Mouse (Mus musculus) ES-CJ7 (cell line): ENCODE measurements around the gene Tpt1.
A peak's percentile ranks its signal among the peaks of the same experiment; 100 is the strongest.
"Not testable (repeated sequence)": the region's sequence is repeated elsewhere in the genome, so short reads cannot be mapped to it uniquely, and the experiment has no call there.

ENCODE experiments used
- DNase-seq: peaks from one replicate; pipeline ENCODE4 v3.0.0; 2011; ENCODE audit warnings: low read depth, low spot score

Tpt1 gene

DNA sequence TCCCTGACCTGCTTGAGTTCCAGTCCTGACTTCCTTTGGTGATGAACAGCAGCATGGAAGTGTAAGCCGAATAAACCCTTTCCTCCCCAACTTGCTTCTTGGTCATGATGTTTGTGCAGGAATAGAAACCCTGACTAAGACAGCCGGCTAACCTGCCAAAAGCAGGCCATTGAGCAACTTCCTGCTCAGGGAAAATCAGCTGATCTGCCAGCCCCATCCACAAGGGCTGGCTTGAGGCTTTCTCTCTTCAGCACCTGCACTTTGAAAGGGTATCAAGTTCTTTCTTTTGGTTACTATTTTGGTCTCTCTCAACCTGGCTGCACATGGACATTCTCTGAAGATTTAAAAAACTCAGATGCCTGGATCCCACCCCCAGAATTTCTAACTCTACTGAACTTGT lies 3.1 kb upstream of the Tpt1 start:
- DNase-seq: not testable (repeated sequence)

DNA sequence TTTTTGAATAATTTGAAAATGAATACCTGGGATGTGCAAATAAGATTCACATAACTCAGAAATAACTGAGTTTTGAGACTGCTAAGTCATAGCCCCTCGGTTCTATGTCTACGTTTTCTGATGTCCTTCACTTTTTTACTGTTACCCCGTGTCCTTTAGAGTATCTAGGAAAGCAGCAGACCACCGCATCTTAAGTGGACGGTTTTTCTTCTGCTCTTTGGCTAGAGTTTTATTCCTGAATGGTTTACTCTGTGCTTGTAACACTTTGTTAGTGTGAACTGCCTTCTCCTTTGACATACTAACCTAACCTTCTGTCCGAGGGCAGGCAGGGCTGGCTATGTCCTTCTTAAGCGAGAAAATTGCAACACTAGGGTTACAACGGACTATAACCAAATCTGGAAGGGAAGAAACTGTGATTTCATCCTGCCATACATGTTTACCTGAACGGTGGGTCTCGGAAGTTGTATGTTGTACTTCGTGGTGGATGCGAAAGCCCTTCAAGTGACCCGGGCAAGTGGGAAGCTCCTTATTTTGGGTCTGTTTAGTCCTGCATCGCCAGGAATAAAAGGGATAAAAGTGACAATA lies 690 bp upstream of the Tpt1 start:
- no peak for DNase-seq

DNA sequence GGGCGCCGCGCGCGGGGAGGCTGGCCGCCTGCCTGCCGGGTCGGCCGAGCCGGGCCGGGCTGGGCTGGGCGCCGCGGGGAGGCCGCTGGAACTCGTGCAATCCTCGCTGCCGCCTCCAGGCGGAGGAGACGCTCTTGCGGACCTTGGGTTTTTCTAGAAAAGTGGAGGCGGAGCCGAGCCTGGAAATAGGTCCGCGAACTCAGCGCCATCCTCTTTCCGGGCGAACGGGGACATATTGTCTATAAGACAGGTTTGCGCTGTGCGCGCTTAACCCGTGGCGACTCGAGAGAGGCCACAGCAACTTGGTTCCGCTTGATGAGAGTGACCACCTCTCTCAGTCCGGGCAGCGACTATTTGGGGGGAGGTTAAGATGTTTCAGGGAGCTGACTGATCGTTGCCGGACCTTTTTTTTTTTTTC lies 814 bp downstream of the Tpt1 start:
- DNase-seq: peak; percentile 85

DNA sequence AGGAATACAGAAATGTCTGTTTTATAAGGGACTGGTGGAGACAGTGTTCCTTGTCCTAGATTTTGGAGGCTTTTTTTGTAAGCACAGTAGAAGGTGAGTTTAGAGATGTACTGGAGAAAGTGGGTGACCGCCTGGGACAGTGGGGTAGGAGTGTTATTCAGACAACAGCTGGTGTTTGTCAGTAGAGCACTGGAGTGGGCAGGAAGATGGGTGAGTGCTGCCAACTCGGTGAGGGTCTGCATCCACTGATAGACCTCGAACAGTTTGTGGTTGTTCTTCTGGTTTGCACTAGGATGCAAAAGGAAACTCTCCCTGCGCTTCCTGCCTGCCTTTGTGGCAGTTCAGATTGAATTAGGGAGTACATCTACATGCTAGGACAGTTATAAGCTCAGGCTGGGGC lies 2.8 kb downstream of the Tpt1 start:
- no peak for DNase-seq

DNA sequence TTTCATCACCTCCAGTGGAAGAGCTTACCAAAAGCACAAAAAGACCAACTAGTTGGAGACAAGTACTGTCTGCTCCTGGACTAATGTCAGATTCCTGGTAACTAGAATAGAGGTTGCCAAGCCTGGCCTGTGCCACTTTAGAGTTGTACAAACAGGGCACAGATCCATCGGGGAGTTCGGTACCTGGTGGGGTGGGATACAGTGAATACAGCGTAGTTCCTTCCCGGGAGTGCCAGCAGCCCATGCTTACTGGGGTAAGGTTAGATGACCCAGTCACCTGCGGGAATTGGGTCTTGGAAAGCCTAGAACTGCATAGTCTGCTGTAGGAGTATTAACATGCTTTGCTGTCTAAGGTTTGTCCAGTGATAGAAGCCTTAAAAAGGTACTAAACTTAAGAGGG lies 3.6 kb downstream of the Tpt1 start:
- no peak for DNase-seq

DNA sequence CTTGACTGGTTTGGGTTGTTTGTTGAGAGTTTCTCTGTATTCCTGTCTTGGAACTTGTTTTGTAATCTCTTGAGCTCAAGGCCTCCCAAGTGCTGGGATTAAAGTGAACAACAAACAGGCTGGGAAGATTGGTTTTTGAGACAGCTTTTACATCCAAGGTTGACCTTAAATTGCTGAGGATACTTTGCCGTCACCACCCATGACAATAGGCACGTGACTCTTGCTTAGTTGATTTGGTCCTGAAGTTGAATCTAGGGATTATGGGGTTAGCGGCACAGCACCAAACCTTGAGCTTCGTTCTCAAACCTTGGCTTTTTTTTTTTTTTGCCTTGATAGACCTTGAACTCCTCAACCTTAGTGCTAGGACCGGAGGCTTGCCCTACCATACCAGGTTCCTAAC lies 4.3 kb downstream of the Tpt1 start:
- DNase-seq: no peak

DNA sequence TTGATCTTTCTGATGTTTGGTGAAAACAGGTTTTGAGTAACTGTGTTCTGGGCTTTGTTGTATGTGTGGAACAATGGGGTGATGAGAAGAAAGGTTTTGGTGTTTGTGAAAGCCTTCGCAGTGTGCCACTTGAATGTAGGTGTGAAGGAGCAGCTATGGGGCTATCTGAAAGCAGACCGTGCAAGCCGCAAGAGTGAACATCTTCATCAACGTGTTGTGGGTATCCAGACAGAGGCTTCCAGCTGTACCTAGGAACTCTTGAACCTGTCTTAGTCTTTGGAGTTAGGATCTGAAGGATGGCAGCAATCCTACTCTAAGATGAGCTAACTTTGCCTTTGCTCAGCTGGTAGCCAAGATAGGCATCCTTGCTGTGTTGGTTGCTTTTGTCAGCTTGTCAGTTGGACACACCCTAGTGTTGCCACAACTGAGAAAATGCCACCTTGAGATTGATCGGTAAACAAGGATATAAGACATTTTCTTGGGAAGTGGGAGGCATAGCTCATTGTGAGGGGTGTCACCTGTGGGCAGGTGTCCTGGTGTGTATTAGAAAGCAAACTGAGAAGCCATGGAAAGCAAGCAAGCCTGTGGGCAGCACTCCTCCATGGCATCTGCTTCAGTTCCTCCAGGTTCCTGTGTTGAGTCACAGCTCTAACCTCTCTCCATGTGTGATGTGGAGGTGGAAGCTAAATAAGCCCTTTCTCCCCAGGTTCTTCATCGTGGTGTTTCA lies 5.1 kb downstream of the Tpt1 start:
- DNase-seq: no peak

DNA sequence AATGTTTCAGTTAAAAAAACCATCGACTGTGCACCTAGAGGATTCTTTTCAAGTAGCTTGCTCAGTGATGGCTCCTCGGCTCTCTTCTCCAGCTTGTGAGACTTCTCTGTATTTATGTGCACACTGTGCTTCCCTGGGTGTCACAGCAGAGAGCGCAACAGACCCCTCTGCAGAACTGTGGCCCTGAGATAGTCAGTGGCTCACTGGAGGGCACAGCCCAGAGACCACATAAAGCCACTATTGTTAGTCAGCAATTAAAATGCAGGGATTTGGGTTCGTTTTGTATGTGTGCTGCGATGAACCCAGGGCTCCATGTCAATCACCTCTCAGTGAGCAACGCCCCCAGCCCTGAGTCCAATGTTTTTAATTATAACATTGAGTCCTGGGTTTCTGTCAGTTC lies 5.9 kb downstream of the Tpt1 start:
- DNase-seq: no peak

DNA sequence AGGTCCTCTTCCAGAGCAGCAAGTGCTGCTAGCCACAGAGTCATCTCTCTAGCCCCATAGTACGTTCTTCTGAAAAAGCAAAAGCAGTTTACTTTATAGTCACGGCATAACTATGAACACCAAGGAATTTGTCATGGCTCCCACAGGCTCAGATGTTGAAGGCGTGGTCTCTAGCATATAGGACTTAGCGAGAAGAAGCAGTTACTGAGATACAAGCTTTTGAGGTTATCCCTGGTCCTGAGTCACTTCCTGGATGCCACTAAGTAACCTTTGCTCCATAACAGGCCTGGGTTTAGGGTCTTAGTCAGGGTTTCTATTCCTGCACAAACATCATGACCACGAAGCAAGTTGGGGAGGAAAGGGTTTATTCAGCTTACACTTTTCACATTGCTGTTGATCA lies 7.1 kb downstream of the Tpt1 start:
- no peak for DNase-seq

DNA sequence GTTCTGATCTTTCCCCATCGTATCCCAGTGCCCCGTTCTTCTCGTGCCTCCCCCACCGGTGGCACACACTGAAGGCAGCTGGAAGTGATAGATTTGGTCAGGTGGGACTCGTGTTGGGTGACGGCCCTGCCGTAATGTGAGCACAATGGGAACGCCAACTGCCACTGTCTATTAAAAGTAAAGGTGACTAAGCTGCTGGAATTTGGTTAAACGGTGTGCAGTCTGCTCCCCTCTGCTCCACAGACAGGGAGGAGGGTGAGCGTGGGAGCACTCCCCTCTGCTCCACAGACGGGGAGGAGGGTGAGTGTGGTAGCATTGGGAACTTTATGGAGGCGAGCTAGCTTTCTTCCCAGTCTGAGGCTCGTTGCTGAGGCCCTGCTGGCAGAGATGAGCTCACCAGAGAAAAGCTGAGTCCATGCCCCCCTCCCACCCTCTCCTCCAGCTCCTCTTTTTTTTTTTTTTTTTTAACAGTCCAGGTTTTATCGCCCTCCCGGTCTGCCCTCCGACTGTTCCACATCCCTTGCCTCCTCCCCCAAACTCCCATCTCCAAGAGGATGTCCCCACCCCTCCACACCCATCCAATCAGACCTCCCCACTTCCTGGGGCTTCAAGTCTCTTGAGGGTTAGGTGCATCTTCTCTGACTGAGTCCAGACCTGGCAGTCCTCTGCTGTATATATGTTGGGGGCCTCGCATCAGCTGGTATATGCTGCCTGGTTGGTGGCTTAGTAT lies 10.5 kb downstream of the Tpt1 start:
- DNase-seq: peak; percentile 77

DNA sequence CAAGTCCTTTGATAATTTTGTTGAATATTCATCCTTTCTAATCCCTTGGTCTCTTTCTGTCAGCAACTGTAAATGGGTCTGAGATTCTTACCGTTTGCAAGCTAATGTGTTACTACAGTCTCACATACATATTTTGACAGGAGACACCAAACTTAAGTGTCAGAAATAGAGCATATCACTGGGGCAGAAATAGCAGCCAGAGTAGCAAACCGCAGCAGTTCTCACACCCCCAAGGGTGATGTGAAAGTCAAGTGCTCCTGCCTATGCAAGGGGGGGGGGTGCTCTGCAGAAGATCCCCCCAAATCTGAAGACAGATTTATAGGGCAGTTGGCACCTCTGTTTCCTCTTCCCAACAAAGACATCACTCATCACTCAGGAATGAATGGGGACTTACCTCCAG lies 13.3 kb downstream of the Tpt1 start:
- DNase-seq: no peak

DNA sequence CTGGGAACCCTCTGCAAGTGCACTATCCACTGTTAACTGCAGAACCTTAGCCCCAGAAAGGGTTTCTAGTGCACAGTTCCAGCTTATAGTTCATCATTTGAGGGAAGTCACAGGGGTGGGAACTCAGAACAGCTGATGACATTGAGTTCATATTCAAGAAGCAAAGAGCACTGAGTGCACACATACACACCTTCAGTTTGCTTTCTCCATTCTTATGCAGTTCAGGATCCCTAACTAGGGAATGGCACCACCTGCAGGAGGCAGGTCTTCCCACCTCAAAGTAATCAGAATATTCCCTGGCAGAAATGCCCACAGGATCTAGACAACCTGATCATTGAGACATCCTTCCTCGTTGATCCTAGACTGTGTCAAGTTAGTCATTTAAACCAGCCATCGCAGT lies 14.7 kb downstream of the Tpt1 start:
- DNase-seq: no peak

DNA sequence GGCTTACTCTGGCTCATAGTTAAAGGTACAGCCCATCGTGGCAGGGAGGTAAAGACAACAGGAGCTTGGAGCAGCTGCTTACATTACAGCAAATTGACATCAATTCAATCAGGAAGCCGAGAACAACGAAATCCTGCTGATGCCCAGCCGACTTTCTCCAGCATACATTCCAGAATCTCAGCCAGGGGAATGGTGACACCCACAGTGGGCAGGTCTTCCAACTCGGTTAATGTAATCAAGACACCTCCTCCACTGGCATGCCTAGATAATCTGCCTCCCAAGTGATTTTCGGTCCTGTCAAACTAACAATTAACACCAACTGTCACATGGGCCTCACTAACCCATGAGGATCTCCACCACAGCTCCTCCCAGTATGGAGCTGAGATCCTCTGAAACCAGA lies 17.8 kb downstream of the Tpt1 start:
- peak; percentile 71 for DNase-seq

DNA sequence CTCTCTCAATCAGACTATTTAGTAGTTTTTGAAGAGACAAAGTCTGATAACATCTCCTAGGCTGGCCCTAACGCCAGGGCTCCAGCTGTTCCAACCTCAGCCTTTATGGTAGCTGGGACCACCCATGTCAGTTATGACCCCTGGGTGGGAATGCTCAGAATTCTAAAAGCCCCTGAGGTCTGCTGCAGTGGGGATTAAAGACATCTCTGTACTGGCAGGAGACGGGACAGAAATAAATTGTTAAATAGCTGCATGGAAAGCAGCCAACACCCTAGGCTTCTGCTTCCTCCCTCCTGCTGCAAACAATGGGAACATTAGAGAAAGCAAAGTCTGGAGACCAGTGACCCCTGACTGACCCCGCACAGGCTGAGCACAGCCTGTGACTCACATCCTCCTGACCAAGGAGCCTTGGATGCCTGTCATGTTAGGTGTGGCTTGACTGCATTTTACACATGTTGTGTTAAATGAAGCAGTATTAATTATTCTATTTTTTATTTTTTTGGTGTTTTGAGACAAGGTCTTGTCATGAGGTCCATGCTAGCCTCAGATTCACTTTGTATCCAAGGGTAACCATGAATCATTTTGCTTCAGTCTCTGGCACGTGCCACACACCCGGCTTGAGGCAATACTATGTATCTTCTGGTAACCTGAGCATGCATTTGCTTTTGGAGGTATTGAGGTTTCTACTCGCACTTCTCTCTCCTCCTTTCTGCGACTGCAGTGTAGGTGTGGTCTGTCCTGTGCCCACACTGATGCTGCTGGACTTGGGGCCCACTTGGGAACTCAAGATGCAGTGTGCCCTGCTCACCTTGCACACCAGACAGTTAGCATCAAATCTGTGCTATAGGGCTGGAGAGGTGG lies 18.9 kb downstream of the Tpt1 start:
- DNase-seq: peak; percentile 96

DNA sequence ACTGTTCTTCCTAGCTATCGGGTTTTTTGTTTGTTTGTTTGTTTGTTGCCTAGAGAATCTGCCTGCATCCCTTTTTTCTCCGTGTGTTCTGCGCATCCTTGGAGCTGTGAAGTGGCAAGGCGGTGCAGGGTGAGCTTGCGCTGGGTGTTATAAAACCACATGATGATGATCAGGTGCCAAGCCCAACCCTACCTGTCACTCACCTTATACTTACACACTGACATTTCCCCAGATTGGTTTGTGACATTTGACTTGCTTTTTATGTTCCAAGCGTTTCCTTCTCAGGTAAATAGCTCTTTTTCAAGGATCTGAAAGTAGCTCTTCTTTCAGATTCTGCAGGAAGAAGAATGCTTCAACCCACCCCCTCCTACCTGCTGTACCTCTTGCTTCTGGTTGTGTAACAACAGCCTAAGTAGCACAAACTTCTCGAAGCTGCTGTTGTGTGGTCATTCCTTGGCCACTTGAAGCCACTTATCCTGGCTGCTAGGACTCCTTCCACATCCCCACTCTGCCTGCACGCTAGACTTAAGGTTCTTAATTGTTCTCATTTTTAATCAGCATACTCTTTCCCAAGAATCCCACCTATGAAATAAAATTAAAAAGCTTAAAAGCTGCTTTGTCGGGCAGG lies 21.9 kb downstream of the Tpt1 start:
- no peak for DNase-seq

DNA sequence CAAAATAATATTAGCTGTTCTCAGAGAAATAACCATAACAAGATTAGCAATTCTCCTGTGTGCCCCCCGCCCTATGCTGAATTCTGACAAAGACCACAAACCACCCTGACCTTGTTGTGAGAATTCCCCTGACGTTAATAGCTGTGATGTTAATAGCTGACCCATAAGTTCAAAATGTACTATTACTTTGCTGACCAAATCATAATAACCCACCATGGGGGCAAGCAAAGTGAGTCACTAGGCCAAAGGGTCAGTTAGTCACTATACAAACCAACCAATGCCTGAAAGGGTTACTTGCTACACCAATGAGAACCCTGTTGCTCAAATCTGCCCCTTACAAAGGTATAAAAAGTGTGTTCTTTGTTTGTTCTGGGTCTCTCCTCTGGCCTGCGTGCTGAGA lies 23.1 kb downstream of the Tpt1 start:
- not testable (repeated sequence) for DNase-seq

DNA sequence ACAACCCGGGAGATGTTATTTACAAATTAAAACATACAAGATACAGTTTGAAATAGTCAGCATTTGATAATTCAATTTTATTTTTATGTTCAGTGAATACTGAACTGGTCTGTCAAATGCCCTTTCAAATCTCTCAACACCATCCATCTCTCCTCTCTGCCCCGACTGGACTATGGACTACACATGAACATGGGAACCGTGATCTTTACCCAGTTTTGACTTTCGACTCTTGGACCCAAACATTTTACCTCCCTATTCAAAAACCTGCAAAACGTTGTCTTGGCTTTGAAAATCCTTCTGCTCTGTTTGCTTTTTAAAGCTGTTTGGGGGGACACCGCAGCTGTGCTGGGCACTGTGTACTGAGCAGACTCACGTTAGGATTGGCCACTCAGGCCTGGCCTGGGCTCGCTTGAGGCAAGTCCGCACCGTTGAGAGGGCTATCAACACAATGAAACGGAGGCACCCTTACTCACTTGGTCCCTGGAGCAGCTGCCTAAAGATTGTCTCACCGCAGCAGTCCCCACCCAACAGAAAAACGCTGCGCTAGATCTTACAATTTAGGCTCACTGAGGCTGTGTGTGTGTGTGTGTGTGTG lies 25.0 kb downstream of the Tpt1 start:
- DNase-seq: no peak

DNA sequence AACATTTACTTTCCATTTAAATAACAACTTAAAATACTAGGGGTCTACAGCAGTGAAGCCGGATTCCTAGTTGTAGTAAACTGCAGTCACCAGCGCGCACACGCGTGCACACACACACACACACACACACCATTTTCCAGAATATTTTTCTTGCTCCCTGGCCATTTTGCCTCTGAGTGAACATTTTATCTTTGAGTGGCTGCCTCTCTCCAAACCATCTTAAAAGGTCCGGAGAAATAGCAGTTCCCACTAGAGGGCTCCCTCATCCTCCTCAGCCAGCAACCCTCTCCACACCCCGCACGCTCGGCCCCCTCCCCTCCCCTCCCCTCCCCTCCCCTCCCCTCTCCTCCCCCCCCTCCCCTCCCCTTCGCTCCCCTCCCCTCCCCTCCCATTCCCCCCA lies 25.7 kb downstream of the Tpt1 start:
- DNase-seq: peak; percentile 86

DNA sequence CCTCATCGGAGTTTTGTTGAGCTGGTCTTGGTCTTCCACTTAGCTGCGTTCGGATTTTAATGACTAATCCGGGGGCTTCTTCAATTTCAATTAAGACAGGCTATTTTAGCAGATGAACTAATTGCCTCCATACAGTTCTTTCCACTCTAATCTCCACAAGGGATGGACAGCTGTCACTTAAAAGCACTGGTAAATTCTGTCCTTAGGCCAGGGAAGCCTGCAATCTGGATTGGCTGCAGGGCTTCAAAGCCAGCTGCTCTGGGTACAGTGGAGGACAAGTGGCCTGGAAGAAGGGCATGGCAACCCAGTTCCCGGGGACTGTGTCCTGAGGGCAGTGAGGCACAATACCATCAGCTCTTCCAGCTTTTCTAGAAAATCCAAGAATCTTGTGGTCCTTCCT lies 26.2 kb downstream of the Tpt1 start:
- no peak for DNase-seq

DNA sequence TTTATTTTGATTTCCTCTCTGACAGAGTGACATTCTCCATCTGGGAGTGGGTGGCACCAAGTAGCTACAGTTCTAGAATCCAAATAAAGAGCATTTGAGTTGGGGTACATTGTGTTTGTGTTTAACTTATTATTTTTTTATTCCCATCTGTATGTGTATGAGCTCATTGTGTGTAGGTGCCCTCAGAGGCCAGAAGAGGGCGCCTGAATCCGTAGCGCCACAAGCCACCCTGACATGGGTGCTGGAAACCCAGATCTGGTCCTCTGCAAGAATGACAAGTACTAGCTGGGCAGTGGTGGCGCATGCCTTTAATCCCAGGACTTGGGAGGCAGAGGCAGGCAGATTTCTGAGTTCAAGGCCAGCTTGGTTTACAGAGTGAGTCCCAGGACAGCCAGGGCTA lies 26.9 kb downstream of the Tpt1 start:
- DNase-seq: no peak

DNA sequence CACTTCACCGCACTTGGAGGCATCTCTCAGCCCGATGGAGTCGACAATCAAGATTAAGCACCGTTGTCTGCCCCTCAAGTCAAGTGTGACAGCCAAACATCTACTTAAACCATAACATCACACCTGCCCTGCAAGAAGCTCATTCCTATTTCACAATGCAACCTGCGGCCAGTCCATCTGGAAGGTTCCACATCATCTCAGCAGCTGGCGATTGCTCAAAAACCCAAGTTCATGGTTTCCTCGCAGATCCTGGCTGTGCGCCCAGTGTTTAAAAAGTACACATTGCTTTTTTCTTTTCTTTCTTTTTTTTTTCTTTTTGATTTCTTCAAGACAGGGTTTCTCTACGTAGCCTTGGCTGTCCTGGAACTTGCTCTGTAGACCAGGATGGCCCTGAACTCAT lies 28.7 kb downstream of the Tpt1 start:
- DNase-seq: no peak
